ENCODE assay signal across 15 mouse cellular contexts in the genomic region with DNA sequence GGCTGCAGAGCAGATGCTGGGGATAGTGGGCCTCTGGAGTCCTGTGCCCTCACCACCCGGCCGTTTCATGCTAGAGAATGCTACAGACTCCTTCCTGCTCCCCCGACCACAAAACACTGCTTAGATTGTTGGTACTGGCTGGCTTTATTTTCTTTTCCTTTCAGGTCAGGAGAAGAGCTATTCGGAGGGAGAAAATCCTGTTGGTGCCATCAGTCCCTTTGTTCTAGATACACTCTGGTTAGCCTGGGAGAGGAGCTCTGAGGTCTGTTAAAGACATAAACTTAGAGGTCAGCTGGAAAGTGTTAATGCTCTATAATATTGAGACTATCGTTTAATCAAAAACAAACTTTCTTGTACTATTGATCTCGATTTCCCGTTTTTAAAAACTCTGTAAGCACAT. TPM values are rescaled to one million over a fixed set of nuclear protein-coding genes. Genes with fewer than 3 reads are reported as not detected.
DNase-seq lines count a peak whose midpoint lies in the region; ATAC-seq and TF ChIP-seq lines count a peak whose summit lies in the region.
"Had no signal": no experiment of that assay in that cellular context is flagged by ENCODE, and none has a peak within 500 bp of the region (broad histone marks: within the 10 kb centered on the region; RNA-seq: fewer than 3 reads in every experiment).

No protein-coding gene starts in this region.

- H3K36me3 ChIP-seq in liver, adult 2 months (ENCODE audit: control insufficient read depth, insufficient read depth, low read length): peaks cover 6% of the 10 kb centered on the region
- H3K36me3 ChIP-seq in liver, embryonic 11.5 days (ENCODE audit: control insufficient read depth, insufficient read depth, low read length): no peaks in the 10 kb centered on the region
- no peaks in the 10 kb centered on the region; the same call in 1 of the 2 replicates for H3K36me3 ChIP-seq in forebrain, embryonic 15.5 days
- H3K36me3 ChIP-seq in limb, embryonic 13.5 days: peaks cover 7% of the 10 kb centered on the region
- H3K36me3 ChIP-seq in neural tube, embryonic 14.5 days (ENCODE audit: control insufficient read depth, insufficient read depth, low read length): no peaks in the 10 kb centered on the region
- H3K36me3 ChIP-seq: liver, embryonic 13.5 days had no signal

- peaks cover 25% of the 10 kb centered on the region for H3K4me1 ChIP-seq in liver, adult 2 months (ENCODE audit: control insufficient read depth, insufficient read depth, low read length)
- H3K4me1 ChIP-seq in liver, embryonic 11.5 days (replicated peaks; ENCODE audit: control insufficient read depth, insufficient read depth, low read length): peaks cover 8% of the 10 kb centered on the region
- H3K4me1 ChIP-seq in forebrain, embryonic 15.5 days: peaks cover 56% of the 10 kb centered on the region
- H3K4me1 ChIP-seq in limb, embryonic 13.5 days: peaks cover 53% of the 10 kb centered on the region
- peaks cover 43% of the 10 kb centered on the region for H3K4me1 ChIP-seq in neural tube, embryonic 14.5 days (ENCODE audit: control insufficient read depth, insufficient read depth, low read length)

- peak overlapping the region; percentile 36 for H3K9ac ChIP-seq in liver, adult 2 months (ENCODE audit: low read depth, low read length)
- H3K9ac ChIP-seq in liver, embryonic 11.5 days (ENCODE audit: low read depth, low read length): no peak overlapping the region
- H3K9ac ChIP-seq in forebrain, embryonic 15.5 days (replicated peaks): peak overlapping the region; percentile 31
- 0 out of 2 replicates have a peak overlapping the region, but pooled peaks have one; percentile 13 for H3K9ac ChIP-seq in limb, embryonic 13.5 days
- H3K9ac ChIP-seq in neural tube, embryonic 14.5 days (replicated peaks; ENCODE audit: low read depth, low read length): peak overlapping the region; percentile 32; the same call in 1 of the 2 replicates
- H3K9ac ChIP-seq: liver, embryonic 13.5 days had no signal

- TF ChIP-seq CTCF in liver, adult 2 months (IDR thresholded peaks at IDR 0.05; ENCODE audit: low read depth, low read length): no peak

- no peak overlapping the region for H3K4me2 ChIP-seq in liver, embryonic 11.5 days
- peak overlapping the region; percentile 95; the same call in 1 of the 2 replicates for H3K4me2 ChIP-seq in forebrain, embryonic 15.5 days (replicated peaks)
- H3K4me2 ChIP-seq in limb, embryonic 13.5 days (replicated peaks): peak overlapping the region; percentile 16
- H3K4me2 ChIP-seq in neural tube, embryonic 14.5 days (ENCODE audit: low read depth, low read length): peak overlapping the region; percentile 30
- H3K4me2 ChIP-seq: liver, embryonic 13.5 days had no signal

- no peak for ATAC-seq in liver, embryonic 11.5 days (replicated peaks; ENCODE audit: low FRiP score)
- ATAC-seq in forebrain, embryonic 15.5 days (replicated peaks): no peak
- no peak for ATAC-seq in limb, embryonic 13.5 days (ENCODE audit: low FRiP score, low read depth)
- ATAC-seq in neural tube, embryonic 14.5 days (ENCODE audit: low read depth): no peak
- ATAC-seq in monocyte, adult 5-6 weeks (replicated peaks; ENCODE audit: insufficient number of reproducible peaks, low FRiP score, low TSS enrichment, poor library complexity, severe bottlenecking): no peak

- intact Hi-C loops in heart, postnatal 10 days (cut with DNase I): no loop called here

- H3K27me3 ChIP-seq in liver, adult 2 months (ENCODE audit: control insufficient read depth, insufficient read depth, low read length): no peaks in the 10 kb centered on the region
- no peaks in the 10 kb centered on the region for H3K27me3 ChIP-seq in liver, embryonic 11.5 days (replicated peaks; ENCODE audit: control insufficient read depth, insufficient read depth, low read length)
- no peaks in the 10 kb centered on the region for H3K27me3 ChIP-seq in forebrain, embryonic 15.5 days
- no peaks in the 10 kb centered on the region for H3K27me3 ChIP-seq in limb, embryonic 13.5 days
- no peaks in the 10 kb centered on the region for H3K27me3 ChIP-seq in neural tube, embryonic 14.5 days (ENCODE audit: control insufficient read depth, insufficient read depth, low read length)
- H3K27me3 ChIP-seq: liver, embryonic 13.5 days had no signal

- TF ChIP-seq POLR2A in liver, adult 2 months (IDR thresholded peaks at IDR 0.05; ENCODE audit: extremely low read depth, insufficient read depth, low read length): no peak

- no peaks in the 10 kb centered on the region for H3K9me3 ChIP-seq in liver, embryonic 11.5 days (ENCODE audit: control insufficient read depth, low read length)
- no peaks in the 10 kb centered on the region for H3K9me3 ChIP-seq in forebrain, embryonic 15.5 days
- H3K9me3 ChIP-seq in limb, embryonic 13.5 days: no peaks in the 10 kb centered on the region
- H3K9me3 ChIP-seq in neural tube, embryonic 14.5 days (ENCODE audit: control insufficient read depth, low read length): no peaks in the 10 kb centered on the region
- H3K9me3 ChIP-seq: liver, embryonic 13.5 days had no signal

- H3K4me3 ChIP-seq in liver, adult 2 months (ENCODE audit: insufficient read depth, low read depth, low read length): no peak overlapping the region
- H3K4me3 ChIP-seq in liver, embryonic 11.5 days (ENCODE audit: low read depth, low read length): no peak overlapping the region
- no peak overlapping the region for H3K4me3 ChIP-seq in forebrain, embryonic 15.5 days
- H3K4me3 ChIP-seq in limb, embryonic 13.5 days: no peak overlapping the region
- H3K4me3 ChIP-seq in neural tube, embryonic 14.5 days (ENCODE audit: low read depth, low read length): no peak overlapping the region
- H3K4me3 ChIP-seq: liver, embryonic 13.5 days had no signal

- H3K27ac ChIP-seq in liver, adult 2 months (replicated peaks; ENCODE audit: insufficient read depth, low read depth, low read length): peak overlapping the region; percentile 75
- no peak overlapping the region for H3K27ac ChIP-seq in liver, embryonic 11.5 days (ENCODE audit: low read depth, low read length)
- no peak overlapping the region; the same call in 1 of the 2 replicates for H3K27ac ChIP-seq in forebrain, embryonic 15.5 days (replicated peaks)
- H3K27ac ChIP-seq in limb, embryonic 13.5 days: no peak overlapping the region
- H3K27ac ChIP-seq in neural tube, embryonic 14.5 days (ENCODE audit: low read depth, low read length): no peak overlapping the region
- H3K27ac ChIP-seq: liver, embryonic 13.5 days had no signal

- 25% methylated on average over 7 of the region's 7 CpGs for WGBS in liver, adult 2 months
- WGBS in liver, embryonic 11.5 days: 47% methylated on average over 7 of the region's 7 CpGs
- WGBS in forebrain, embryonic 15.5 days: 28% methylated on average over 7 of the region's 7 CpGs
- WGBS in limb, embryonic 13.5 days: 27% methylated on average over 7 of the region's 7 CpGs
- WGBS in neural tube, embryonic 14.5 days: 26% methylated on average over 7 of the region's 7 CpGs

- H3K79me2 ChIP-seq in liver, adult 2 months (ENCODE audit: control insufficient read depth, insufficient read depth, low read length): peaks cover 17% of the 10 kb centered on the region; the same call in 1 of the 2 replicates

- no peak for DNase-seq in liver, adult 2 months (ENCODE audit: extremely low read depth, low read depth, low spot score)
- DNase-seq in liver, embryonic 11.5 days (ENCODE audit: low spot score): no peak
- DNase-seq in layer of hippocampus, postnatal 14 days (ENCODE audit: low spot score in 2 of 2): no peak
- DNase-seq in heart, postnatal 10 days: no peak
- DNase-seq: adrenal gland, adult 8-10 months; B cell, adult 2 months; cerebellum, adult 8-10 months; liver, embryonic 13.5 days had no signal

RNA-seq across cellular contexts. Expression of gene Rcbtb1, which starts 4.5 kb away (rescaled TPM):
- 39.0 and 42.0 TPM in 2 replicates for total RNA-seq in liver, adult 2 months (2014; rRNA removed)
- 19.8 and 25.5 TPM in 2 replicates for polyA plus RNA-seq in liver, adult 2 months (2012; rRNA removed)
- 54.0 and 55.5 TPM in 2 replicates for polyA plus RNA-seq in liver, embryonic 11.5 days (2014; fragmentation: Nextera tagmentation; extraction: Ambion mirVana)
- polyA plus RNA-seq in forebrain, embryonic 15.5 days (2015; fragmentation: Nextera tagmentation; extraction: Ambion mirVana): 83.5 and 85.4 TPM in 2 replicates
- polyA plus RNA-seq in limb, embryonic 13.5 days (2015; fragmentation: Nextera tagmentation; extraction: Ambion mirVana): 77.3 and 78.6 TPM in 2 replicates
- polyA plus RNA-seq in neural tube, embryonic 14.5 days (2014; fragmentation: Nextera tagmentation; extraction: Ambion mirVana): 50.1 and 68.7 TPM in 2 replicates
- total RNA-seq in layer of hippocampus, postnatal 14 days (2021): 10 to 100 TPM; 31.7 to 33.5 TPM
- total RNA-seq in heart, postnatal 10 days (2021): 10 to 100 TPM; 15.2 to 17.8 TPM
- total RNA-seq in monocyte, adult 5-6 weeks (2017): 19.5 to 35.3 TPM (median 34.1 TPM) in 3 replicates

RNA-seq across cellular contexts. Expression of gene Gm5142, which starts 26.9 kb away (rescaled TPM):
- not detected in 2 replicates for total RNA-seq in liver, adult 2 months (2014; rRNA removed)
- not detected in 2 replicates for polyA plus RNA-seq in liver, adult 2 months (2012; rRNA removed)
- polyA plus RNA-seq in liver, embryonic 11.5 days (2014; fragmentation: Nextera tagmentation; extraction: Ambion mirVana): not detected in 2 replicates
- not detected in 2 replicates for polyA plus RNA-seq in forebrain, embryonic 15.5 days (2015; fragmentation: Nextera tagmentation; extraction: Ambion mirVana)
- not detected in 2 replicates for polyA plus RNA-seq in limb, embryonic 13.5 days (2015; fragmentation: Nextera tagmentation; extraction: Ambion mirVana)
- polyA plus RNA-seq in neural tube, embryonic 14.5 days (2014; fragmentation: Nextera tagmentation; extraction: Ambion mirVana): not detected in 2 replicates
- not detected for total RNA-seq in layer of hippocampus, postnatal 14 days (2021)
- not detected for total RNA-seq in heart, postnatal 10 days (2021)
- not detected in 3 replicates for total RNA-seq in monocyte, adult 5-6 weeks (2017)
- total RNA-seq: adrenal gland, adult 8-10 months; megakaryocyte-erythroid progenitor cell, adult 5-6 weeks had no signal
- polyA plus RNA-seq: large intestine, adult 2 months; liver, embryonic 13.5 days had no signal

RNA-seq across cellular contexts. Expression of gene Gm6904, which starts 54.6 kb away (rescaled TPM):
- total RNA-seq in liver, adult 2 months (2014; rRNA removed): 0.18 and 0.47 TPM in 2 replicates
- polyA plus RNA-seq in liver, adult 2 months (2012; rRNA removed): not detected in 2 replicates
- not detected in 2 replicates for polyA plus RNA-seq in liver, embryonic 11.5 days (2014; fragmentation: Nextera tagmentation; extraction: Ambion mirVana)
- polyA plus RNA-seq in forebrain, embryonic 15.5 days (2015; fragmentation: Nextera tagmentation; extraction: Ambion mirVana): not detected in 2 replicates
- polyA plus RNA-seq in limb, embryonic 13.5 days (2015; fragmentation: Nextera tagmentation; extraction: Ambion mirVana): not detected in 2 replicates
- polyA plus RNA-seq in neural tube, embryonic 14.5 days (2014; fragmentation: Nextera tagmentation; extraction: Ambion mirVana): 0.32 TPM in 1 of 2 replicates, not detected in the other
- not detected for total RNA-seq in layer of hippocampus, postnatal 14 days (2021)
- not detected for total RNA-seq in heart, postnatal 10 days (2021)
- 2.9 to 8.8 TPM (median 3.2 TPM) in 3 replicates for total RNA-seq in monocyte, adult 5-6 weeks (2017)
- total RNA-seq: adrenal gland, adult 8-10 months; megakaryocyte-erythroid progenitor cell, adult 5-6 weeks had no signal
- polyA plus RNA-seq: gonadal fat pad, adult 2 months; large intestine, adult 2 months; liver, embryonic 13.5 days had no signal
